Mouse (Mus musculus) layer of hippocampus, adult 11-12 months (tissue): ENCODE data around the gene Pamr1.

Experiments
- DNase-seq: peaks from one replicate; pipeline ENCODE4 v3.0.0; 2022; ENCODE audit warnings: low spot score

The Pamr1 gene

GRCm38 (mm10) chr2:102598911-102599721 is 49.3 kb downstream of the Pamr1 start:
- peak; percentile 43 for DNase-seq

- no peak for DNase-seq
Observed at GRCm38 (mm10) chr2:102600516-102600915, 50.7 kb downstream of the Pamr1 start.

- no peak for DNase-seq
Observed at GRCm38 (mm10) chr2:102610485-102610884, 60.7 kb downstream of the Pamr1 start.

GRCm38 (mm10) chr2:102616637-102617036 is 66.8 kb downstream of the Pamr1 start:
- no peak for DNase-seq

- peak; percentile 21 for DNase-seq
Observed at GRCm38 (mm10) chr2:102620744-102621429, 71.1 kb downstream of the Pamr1 start.

- no peak for DNase-seq
Observed at GRCm38 (mm10) chr2:102622176-102622575, 72.4 kb downstream of the Pamr1 start.

GRCm38 (mm10) chr2:102622943-102623342 is 73.1 kb downstream of the Pamr1 start:
- no peak for DNase-seq

- DNase-seq, result no peak
Observed at GRCm38 (mm10) chr2:102624538-102624937, 74.7 kb downstream of the Pamr1 start.

GRCm38 (mm10) chr2:102632361-102632760 is 82.5 kb downstream of the Pamr1 start:
- DNase-seq, result no peak

- DNase-seq, result no peak
Observed at GRCm38 (mm10) chr2:102634010-102634409, 84.2 kb downstream of the Pamr1 start.

- DNase-seq, result peak; percentile 13
Observed at GRCm38 (mm10) chr2:102635523-102636060, 85.8 kb downstream of the Pamr1 start.

- DNase-seq, result peak; percentile 17
Observed at GRCm38 (mm10) chr2:102636116-102636600, 86.3 kb downstream of the Pamr1 start.

- no peak for DNase-seq
Observed at GRCm38 (mm10) chr2:102638140-102638539, 88.3 kb downstream of the Pamr1 start.

- no peak for DNase-seq
Observed at GRCm38 (mm10) chr2:102638690-102639089, 88.9 kb downstream of the Pamr1 start.

- peak; percentile 67 for DNase-seq
Observed at GRCm38 (mm10) chr2:102648845-102649500, 99.2 kb downstream of the Pamr1 start.

- DNase-seq, result no peak
Observed at GRCm38 (mm10) chr2:102650322-102650721, 100.5 kb downstream of the Pamr1 start.

GRCm38 (mm10) chr2:102655966-102656725 is 106.3 kb downstream of the Pamr1 start:
- DNase-seq, result no peak

GRCm38 (mm10) chr2:102657726-102658125 is 107.9 kb downstream of the Pamr1 start:
- DNase-seq, result peak; percentile 53

- DNase-seq, result peak; percentile 59
Observed at GRCm38 (mm10) chr2:102658163-102658660, 108.4 kb downstream of the Pamr1 start, which contains the start of gene Slc1a2. TSS of gene Slc1a2 (plus strand) at chr2:102658659.

GRCm38 (mm10) chr2:102658661-102659520 is 109.1 kb downstream of the Pamr1 start:
- DNase-seq, result peak; percentile 68
